Mouse (Mus musculus): ENCODE results near the gene 3100002H09Rik. TPM values are rescaled to one million over a fixed set of nuclear protein-coding genes. Genes with fewer than 3 reads are reported as not detected.

3100002H09Rik gene
- total and polyA plus RNA-seq, 3 experiments = not detected

DNA sequence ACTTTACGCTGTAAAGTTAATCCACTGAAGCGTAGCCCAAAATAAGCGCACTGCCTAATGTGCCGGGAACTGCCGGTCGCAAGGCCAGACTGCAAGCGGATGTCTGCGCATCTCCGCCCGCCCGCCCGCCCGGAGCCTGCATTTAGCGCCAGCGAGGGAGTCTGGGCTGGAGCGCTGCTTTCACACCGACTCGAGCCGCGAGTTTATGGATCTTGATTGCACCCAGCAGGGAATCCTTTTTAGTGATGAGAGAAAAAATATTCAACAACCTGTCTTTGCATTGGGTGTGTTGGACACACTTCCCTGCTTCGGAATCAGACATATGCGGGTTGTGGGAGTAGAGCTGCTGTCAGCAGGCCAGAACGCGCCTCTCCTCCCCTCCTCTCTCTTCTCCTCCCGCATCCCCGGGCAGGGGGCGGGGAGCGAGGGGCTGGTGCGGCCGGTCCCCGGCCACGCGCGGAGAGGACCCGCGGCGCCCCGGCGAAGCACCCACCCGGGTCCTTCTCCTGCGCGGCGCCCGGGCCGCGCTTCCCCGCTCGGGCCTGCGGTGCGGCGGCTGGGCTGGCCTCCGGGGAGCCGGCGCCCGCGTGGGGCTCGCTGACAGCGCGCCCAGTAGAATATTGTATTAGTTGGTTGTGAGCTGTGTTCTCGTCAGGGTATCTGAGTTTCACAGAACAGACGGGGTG is 35.2 kb downstream of the 3100002H09Rik start:
- no peak for DNase-seq (ENCODE audit: low read depth, low spot score)
- Histone ChIP-seq H3K79me2 (ENCODE audit: control insufficient read depth, insufficient read depth, low read length, poor library complexity) (no peaks in the 10 kb centered on the region), H3K9me3 (replicated peaks; ENCODE audit: insufficient read depth, low read length) (no peaks in the 10 kb centered on the region), H3K27ac (ENCODE audit: control insufficient read depth, low read depth, low read length) (no peak overlapping the region), H3K4me1 (ENCODE audit: control insufficient read depth in 1 of 2, insufficient read depth in 2 of 2, low read length in 2 of 2) (no peaks in the 10 kb centered on the region), H3K27me3 (ENCODE audit: control insufficient read depth in 1 of 2, insufficient read depth in 2 of 2, low read length in 2 of 2) (no peaks in the 10 kb centered on the region), H3K36me3 (ENCODE audit: control insufficient read depth in 1 of 2, insufficient read depth in 2 of 2, low read length in 2 of 2) (no peaks in the 10 kb centered on the region), H3K4me3 (ENCODE audit: control insufficient read depth in 1 of 2, insufficient read depth in 1 of 2, low read depth in 2 of 2, low read length in 2 of 2) (no peak overlapping the region), H3K9ac (ENCODE audit: control insufficient read depth, low read depth, low read length, poor library complexity, severe bottlenecking) (no peak overlapping the region)
- TF ChIP-seq BHLHE40 (IDR thresholded peaks at IDR 0.05; ENCODE audit: borderline replicate concordance, low read depth, low read length) (no peak), GABPA (IDR thresholded peaks at IDR 0.05; ENCODE audit: low read depth, low read length) (no peak), MXI1 (IDR thresholded peaks at IDR 0.05; ENCODE audit: low read depth, low read length) (no peak), ETS1 (IDR thresholded peaks at IDR 0.05; ENCODE audit: low read depth, low read length) (no peak), ZMIZ1 (IDR thresholded peaks at IDR 0.05; ENCODE audit: low read depth, low read length) (no peak), ELF1 (IDR thresholded peaks at IDR 0.05; ENCODE audit: low read depth, low read length) (no peak), KAT2A (conservative IDR thresholded peaks at IDR 0.05; ENCODE audit: low read depth, low read length) (no peak), SMC3 (IDR thresholded peaks at IDR 0.05; ENCODE audit: low read depth, low read length) (no peak), ZC3H11A (IDR thresholded peaks at IDR 0.05; ENCODE audit: low read depth, low read length) (no peak), ZNF384 (IDR thresholded peaks at IDR 0.05; ENCODE audit: low read depth, low read length) (no peak), MAX (IDR thresholded peaks at IDR 0.05; ENCODE audit: low read length) (no peak), MAFK (IDR thresholded peaks at IDR 0.05; ENCODE audit: borderline replicate concordance, low read depth, low read length) (no peak), MYB (IDR thresholded peaks at IDR 0.05; ENCODE audit: low read depth, low read length) (no peak)

DNA sequence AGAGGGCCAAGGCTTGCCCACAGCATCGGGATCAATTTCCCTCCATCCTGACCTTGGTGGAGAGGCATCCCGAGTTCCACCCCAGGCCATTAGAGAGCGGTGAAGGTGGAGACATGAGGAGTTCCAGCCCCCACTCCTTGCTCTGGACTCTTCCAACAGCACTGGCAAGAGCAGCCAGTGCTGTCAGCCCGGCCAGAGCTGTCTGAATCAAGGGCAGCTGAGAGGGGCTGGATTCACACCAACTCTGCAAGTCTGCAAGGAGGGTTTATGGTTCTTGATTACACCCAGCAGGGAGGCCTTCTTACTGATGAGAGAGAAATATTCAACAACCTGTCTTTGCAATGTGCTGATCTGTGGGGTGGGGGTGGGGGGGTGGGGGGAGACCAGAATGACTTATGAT is 37.0 kb downstream of the 3100002H09Rik start:
- no peak for DNase-seq (ENCODE audit: low read depth, low spot score)
- no peaks in the 10 kb centered on the region for H3K79me2 ChIP-seq (ENCODE audit: control insufficient read depth, insufficient read depth, low read length, poor library complexity)
- no peak overlapping the region for H3K4me3 ChIP-seq (ENCODE audit: control insufficient read depth in 1 of 2, insufficient read depth in 1 of 2, low read depth in 2 of 2, low read length in 2 of 2)
- H3K27ac ChIP-seq (ENCODE audit: control insufficient read depth, low read depth, low read length) = no peak overlapping the region
- TF ChIP-seq MAFK (IDR thresholded peaks at IDR 0.05; ENCODE audit: borderline replicate concordance, low read depth, low read length) (no peak), TAL1 (IDR thresholded peaks at IDR 0.05; ENCODE audit: low read length) (no peak), CHD1 (IDR thresholded peaks at IDR 0.05; ENCODE audit: low read depth, low read length) (no peak), TBP (IDR thresholded peaks at IDR 0.05; ENCODE audit: low read depth, low read length) (no peak), USF2 (IDR thresholded peaks at IDR 0.05; ENCODE audit: borderline replicate concordance in 1 of 2, insufficient read depth in 1 of 2, low read depth in 1 of 2, low read length in 2 of 2) (no peak), E2F4 (IDR thresholded peaks at IDR 0.05; ENCODE audit: borderline replicate concordance, low read depth, low read length) (no peak), POLR2A (IDR thresholded peaks at IDR 0.05; ENCODE audit: control insufficient read depth in 1 of 2, insufficient read depth in 1 of 2, low read depth in 1 of 2, low read length in 2 of 2, poor library complexity in 1 of 2) (no peak), ZMIZ1 (IDR thresholded peaks at IDR 0.05; ENCODE audit: low read depth, low read length) (no peak), POLR2AphosphoS5 (IDR thresholded peaks at IDR 0.05; ENCODE audit: borderline replicate concordance, low read depth, low read length) (no peak), RAD21 (IDR thresholded peaks at IDR 0.05; ENCODE audit: low read depth, low read length) (no peak), SIN3A (IDR thresholded peaks at IDR 0.05; ENCODE audit: low read length) (no peak), ZNF384 (IDR thresholded peaks at IDR 0.05; ENCODE audit: low read depth, low read length) (no peak), GABPA (IDR thresholded peaks at IDR 0.05; ENCODE audit: low read depth, low read length) (no peak), SMC3 (IDR thresholded peaks at IDR 0.05; ENCODE audit: low read depth, low read length) (no peak), JUND (IDR thresholded peaks at IDR 0.05; ENCODE audit: low read depth, low read length) (no peak), NRF1 (IDR thresholded peaks at IDR 0.05; ENCODE audit: insufficient read depth, low read depth, low read length, poor library complexity, severe bottlenecking) (no peak)
- no peaks in the 10 kb centered on the region for H3K4me1 ChIP-seq (ENCODE audit: control insufficient read depth in 1 of 2, insufficient read depth in 2 of 2, low read length in 2 of 2)
- no peaks in the 10 kb centered on the region for H3K27me3 ChIP-seq (ENCODE audit: control insufficient read depth in 1 of 2, insufficient read depth in 2 of 2, low read length in 2 of 2)
- H3K9ac ChIP-seq (ENCODE audit: control insufficient read depth, low read depth, low read length, poor library complexity, severe bottlenecking) = no peak overlapping the region
- H3K9me3 ChIP-seq (replicated peaks; ENCODE audit: insufficient read depth, low read length) = no peaks in the 10 kb centered on the region
- H3K36me3 ChIP-seq (ENCODE audit: control insufficient read depth in 1 of 2, insufficient read depth in 2 of 2, low read length in 2 of 2) = no peaks in the 10 kb centered on the region

Measured in MEL (cell line).